Mouse (Mus musculus) layer of hippocampus, postnatal 14 days (tissue): ENCODE results near the gene Rhob. TPM values are rescaled to one million over a fixed set of nuclear protein-coding genes. Genes with fewer than 3 reads are reported as not detected.

Source experiments
- DNase-seq, 2 experiments: peaks; one replicate each; pipeline ENCODE4 v3.0.0; 2021 to 2022; ENCODE audit warnings: low spot score in 2 of 2, mixed read lengths in 1 of 2
- total RNA-seq, 2 experiments: library from RNA; stranded (reverse); gene quantifications; 2 replicates each; pipeline ENCODE4 v1.2.3; 2021

The Rhob gene
- total RNA-seq, 2 experiments from 2014 or later = 387 to 396 TPM

GRCm38 (mm10) chr12:8450639-8451038, 49.2 kb downstream of the Rhob start:
- DNase-seq = peak; percentile 69 to 75

- no peak for DNase-seq
Measured at GRCm38 (mm10) chr12:8450028-8450427, 49.8 kb downstream of the Rhob start.

Other genes starting within 250 kb of the Rhob start
- under 1 TPM; 0.23 to 0.26 TPM for gene Gdf7, start 198.1 kb downstream of the Rhob start, total RNA-seq
- gene Hs1bp3, start 186.6 kb downstream of the Rhob start, total RNA-seq = 10 to 100 TPM; 10.3 to 11.6 TPM
- not detected for gene Slc7a15, start 99.1 kb upstream of the Rhob start, total RNA-seq
- 100 to 1,000 TPM; 161 to 163 TPM for gene Pum2, start 174.1 kb upstream of the Rhob start, total RNA-seq